Mouse (Mus musculus): ENCODE results near the gene Ccdc96. TPM values are rescaled to one million over a fixed set of nuclear protein-coding genes. Genes with fewer than 3 reads are reported as not detected.

The Ccdc96 gene
- total and polyA plus RNA-seq, 2 experiments: not detected

DNA sequence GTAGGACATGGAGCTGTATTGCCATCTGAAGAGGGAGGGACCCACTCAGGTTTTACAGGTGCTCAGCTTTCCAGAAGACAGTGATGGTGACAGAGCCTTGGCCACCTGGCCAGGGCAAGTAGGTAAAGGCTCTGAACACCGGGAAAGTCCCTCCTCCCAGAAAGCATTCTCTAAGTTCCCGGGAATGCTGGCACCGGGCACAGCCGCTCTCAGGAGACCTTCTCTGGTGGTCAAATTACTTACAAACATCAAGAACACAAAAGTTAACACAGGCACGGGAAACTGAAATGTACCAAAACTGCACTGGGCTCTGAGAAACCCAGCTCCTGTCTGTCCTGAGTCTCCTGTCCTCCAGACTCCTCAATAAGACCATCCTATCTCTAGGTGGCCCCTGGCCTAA, 45.3 kb downstream of the Ccdc96 start:
- Histone ChIP-seq H3K4me3 (ENCODE audit: insufficient read depth, low read depth, low read length) (peak overlapping the region; percentile 73; the same call in 1 of the 2 replicates), H3K9ac (ENCODE audit: low read depth, low read length) (peak overlapping the region; percentile 86), H3K4me1 (ENCODE audit: control insufficient read depth, insufficient read depth, low read length) (peaks cover 14% of the 10 kb centered on the region), H3K79me2 (ENCODE audit: control insufficient read depth, insufficient read depth, low read length) (peaks cover 19% of the 10 kb centered on the region; the same call in 1 of the 2 replicates), H3K27ac (replicated peaks; ENCODE audit: insufficient read depth, low read depth, low read length) (no peak overlapping the region), H3K36me3 (ENCODE audit: control insufficient read depth, insufficient read depth, low read length) (no peaks in the 10 kb centered on the region), H3K27me3 (ENCODE audit: control insufficient read depth, insufficient read depth, low read length) (no peaks in the 10 kb centered on the region)
- TF ChIP-seq POLR2A (IDR thresholded peaks at IDR 0.05; ENCODE audit: extremely low read depth, insufficient read depth, low read length) (no peak), CTCF (IDR thresholded peaks at IDR 0.05; ENCODE audit: low read depth, low read length) (no peak)
- whole genome bisulfite sequencing: 13% methylated on average over 5 of the region's 5 CpGs
- DNase-seq (ENCODE audit: extremely low read depth, low read depth, low spot score): no peak

GRCm38 (mm10) chr5:36530129-36530751, 45.9 kb downstream of the Ccdc96 start:
- peak overlapping the region; percentile 8; the same call in 1 of the 2 replicates for H3K27ac ChIP-seq (replicated peaks; ENCODE audit: insufficient read depth, low read depth, low read length)
- peak; percentile 89 for DNase-seq (ENCODE audit: extremely low read depth, low read depth, low spot score)
- TF ChIP-seq CTCF (IDR thresholded peaks at IDR 0.05; ENCODE audit: low read depth, low read length) (no peak), POLR2A (IDR thresholded peaks at IDR 0.05; ENCODE audit: extremely low read depth, insufficient read depth, low read length) (no peak)
- H3K36me3 ChIP-seq (ENCODE audit: control insufficient read depth, insufficient read depth, low read length): no peaks in the 10 kb centered on the region
- no peaks in the 10 kb centered on the region for H3K27me3 ChIP-seq (ENCODE audit: control insufficient read depth, insufficient read depth, low read length)
- 0% methylated on average over 28 of the region's 28 CpGs for WGBS
- H3K4me1 ChIP-seq (ENCODE audit: control insufficient read depth, insufficient read depth, low read length): peaks cover 14% of the 10 kb centered on the region
- peaks cover 19% of the 10 kb centered on the region; the same call in 1 of the 2 replicates for H3K79me2 ChIP-seq (ENCODE audit: control insufficient read depth, insufficient read depth, low read length)
- peak overlapping the region; percentile 86 for H3K9ac ChIP-seq (ENCODE audit: low read depth, low read length)
- peak overlapping the region; percentile 73 for H3K4me3 ChIP-seq (ENCODE audit: insufficient read depth, low read depth, low read length)

GRCm38 (mm10) chr5:36534455-36535030, 50.2 kb downstream of the Ccdc96 start:
- Histone ChIP-seq H3K9ac (ENCODE audit: low read depth, low read length) (no peak overlapping the region), H3K27me3 (ENCODE audit: control insufficient read depth, insufficient read depth, low read length) (no peaks in the 10 kb centered on the region), H3K27ac (replicated peaks; ENCODE audit: insufficient read depth, low read depth, low read length) (no peak overlapping the region), H3K4me3 (ENCODE audit: insufficient read depth, low read depth, low read length) (no peak overlapping the region), H3K79me2 (ENCODE audit: control insufficient read depth, insufficient read depth, low read length) (peaks cover 8% of the 10 kb centered on the region; the same call in 1 of the 2 replicates), H3K36me3 (ENCODE audit: control insufficient read depth, insufficient read depth, low read length) (no peaks in the 10 kb centered on the region), H3K4me1 (ENCODE audit: control insufficient read depth, insufficient read depth, low read length) (peaks cover 13% of the 10 kb centered on the region)
- no peak for DNase-seq (ENCODE audit: extremely low read depth, low read depth, low spot score)
- 77% methylated on average over 6 of the region's 6 CpGs for WGBS
- TF ChIP-seq POLR2A (IDR thresholded peaks at IDR 0.05; ENCODE audit: extremely low read depth, insufficient read depth, low read length): no peak
- no peak for TF ChIP-seq CTCF (IDR thresholded peaks at IDR 0.05; ENCODE audit: low read depth, low read length)

DNA sequence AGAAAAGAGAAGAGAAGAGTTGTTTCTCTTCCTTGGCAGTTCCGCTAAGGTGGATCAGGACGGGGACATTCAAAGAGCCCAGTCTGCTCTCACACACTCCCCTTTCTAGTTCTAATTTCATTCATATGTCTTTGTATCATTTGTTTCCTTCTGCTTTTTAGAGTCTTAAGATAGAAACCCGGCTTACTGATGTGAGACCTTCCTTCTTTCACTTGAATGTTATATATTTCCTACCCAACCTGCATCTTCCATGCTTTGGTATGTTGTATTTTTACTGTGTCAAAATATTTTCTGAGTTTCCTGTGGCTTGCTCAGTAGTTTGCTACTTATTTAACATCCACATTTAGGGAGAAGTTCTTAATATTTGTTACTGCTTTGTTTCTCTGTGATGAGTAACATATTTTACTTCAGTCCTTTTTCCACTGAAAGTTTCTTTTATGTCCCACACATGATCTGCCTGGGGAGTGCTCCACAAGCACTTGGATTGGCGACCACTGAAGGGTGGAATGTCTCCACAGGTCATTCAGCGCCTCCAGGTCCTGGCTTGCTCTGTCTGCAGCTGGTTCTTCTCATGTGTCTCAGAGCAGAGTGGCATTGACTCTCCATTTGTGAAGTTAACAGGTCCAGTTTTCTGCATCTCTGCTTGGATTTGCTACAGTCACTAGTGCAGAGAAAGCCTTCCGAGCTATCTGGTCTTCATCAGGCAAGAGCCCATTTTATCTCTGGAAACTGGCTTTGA, 51.2 kb downstream of the Ccdc96 start:
- Histone ChIP-seq H3K79me2 (ENCODE audit: control insufficient read depth, insufficient read depth, low read length) (peaks cover 7% of the 10 kb centered on the region; the same call in 1 of the 2 replicates), H3K9ac (ENCODE audit: low read depth, low read length) (no peak overlapping the region), H3K4me3 (ENCODE audit: insufficient read depth, low read depth, low read length) (no peak overlapping the region), H3K4me1 (ENCODE audit: control insufficient read depth, insufficient read depth, low read length) (peaks cover 10% of the 10 kb centered on the region), H3K36me3 (ENCODE audit: control insufficient read depth, insufficient read depth, low read length) (no peaks in the 10 kb centered on the region), H3K27me3 (ENCODE audit: control insufficient read depth, insufficient read depth, low read length) (no peaks in the 10 kb centered on the region), H3K27ac (replicated peaks; ENCODE audit: insufficient read depth, low read depth, low read length) (no peak overlapping the region)
- DNase-seq (ENCODE audit: extremely low read depth, low read depth, low spot score): no peak
- TF ChIP-seq CTCF (IDR thresholded peaks at IDR 0.05; ENCODE audit: low read depth, low read length): no peak
- TF ChIP-seq POLR2A (IDR thresholded peaks at IDR 0.05; ENCODE audit: extremely low read depth, insufficient read depth, low read length): no peak
- 91% methylated on average over 6 of the region's 6 CpGs for WGBS

DNA sequence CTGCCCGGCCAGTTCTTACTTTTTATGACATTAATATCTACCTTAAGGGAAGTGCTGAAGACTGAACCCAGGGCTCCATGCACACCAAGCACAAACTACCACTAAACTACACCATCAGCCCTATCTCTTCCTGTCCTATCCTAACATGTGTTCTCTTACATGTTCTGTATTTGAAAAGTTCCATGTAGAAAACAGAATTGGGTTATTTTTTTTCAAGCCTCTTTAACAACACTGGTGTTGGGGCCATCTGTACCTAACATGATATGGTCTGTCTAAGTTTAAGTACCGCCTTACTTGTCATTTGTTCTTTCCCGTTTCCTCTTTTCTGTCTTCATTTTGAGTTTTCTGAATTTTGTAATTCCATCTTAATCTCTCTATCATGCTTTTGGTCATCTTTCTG, 52.0 kb downstream of the Ccdc96 start:
- no peak overlapping the region for H3K27ac ChIP-seq (replicated peaks; ENCODE audit: insufficient read depth, low read depth, low read length)
- H3K27me3 ChIP-seq (ENCODE audit: control insufficient read depth, insufficient read depth, low read length): no peaks in the 10 kb centered on the region
- H3K79me2 ChIP-seq (ENCODE audit: control insufficient read depth, insufficient read depth, low read length): peaks cover 3% of the 10 kb centered on the region; the same call in 1 of the 2 replicates
- no peak overlapping the region for H3K4me3 ChIP-seq (ENCODE audit: insufficient read depth, low read depth, low read length)
- H3K36me3 ChIP-seq (ENCODE audit: control insufficient read depth, insufficient read depth, low read length): no peaks in the 10 kb centered on the region
- no peak overlapping the region for H3K9ac ChIP-seq (ENCODE audit: low read depth, low read length)
- 89% methylated on average over 3 of the region's 3 CpGs for WGBS
- TF ChIP-seq CTCF (IDR thresholded peaks at IDR 0.05; ENCODE audit: low read depth, low read length) (no peak), POLR2A (IDR thresholded peaks at IDR 0.05; ENCODE audit: extremely low read depth, insufficient read depth, low read length) (no peak)
- no peak for DNase-seq (ENCODE audit: extremely low read depth, low read depth, low spot score)
- H3K4me1 ChIP-seq (ENCODE audit: control insufficient read depth, insufficient read depth, low read length): peaks cover 10% of the 10 kb centered on the region

Other genes with a start within 250 kb of the Ccdc96 start
- 0.07 and 0.09 TPM in 2 replicates for gene Sorcs2, start 86.4 kb upstream of the Ccdc96 start, total RNA-seq (2014; rRNA removed)
- gene Sorcs2, start 86.4 kb upstream of the Ccdc96 start, polyA plus RNA-seq (2012; rRNA removed): 0.10 and 0.12 TPM in 2 replicates
- 42.0 and 44.5 TPM in 2 replicates for gene Grpel1, start 19.6 kb upstream of the Ccdc96 start, total RNA-seq (2014; rRNA removed)
- 42.8 and 55.1 TPM in 2 replicates for gene Grpel1, start 19.6 kb upstream of the Ccdc96 start, polyA plus RNA-seq (2012; rRNA removed)
- gene Tada2b, start 303 bp upstream of the Ccdc96 start, total RNA-seq (2014; rRNA removed): 5.1 and 6.0 TPM in 2 replicates
- 13.6 and 14.4 TPM in 2 replicates for gene Tada2b, start 303 bp upstream of the Ccdc96 start, polyA plus RNA-seq (2012; rRNA removed)
- 5.4 and 8.2 TPM in 2 replicates for gene Tbc1d14, start 108.7 kb downstream of the Ccdc96 start, total RNA-seq (2014; rRNA removed)
- gene Tbc1d14, start 108.7 kb downstream of the Ccdc96 start, polyA plus RNA-seq (2012; rRNA removed): 8.4 and 8.9 TPM in 2 replicates
- gene D5Ertd579e, start 211.4 kb downstream of the Ccdc96 start, total RNA-seq (2014; rRNA removed): 26.6 and 31.5 TPM in 2 replicates
- gene D5Ertd579e, start 211.4 kb downstream of the Ccdc96 start, polyA plus RNA-seq (2012; rRNA removed): 11.5 and 12.7 TPM in 2 replicates

All from liver, adult 2 months (tissue).